Mouse (Mus musculus): ENCODE data around the gene Ak4.

DNA sequence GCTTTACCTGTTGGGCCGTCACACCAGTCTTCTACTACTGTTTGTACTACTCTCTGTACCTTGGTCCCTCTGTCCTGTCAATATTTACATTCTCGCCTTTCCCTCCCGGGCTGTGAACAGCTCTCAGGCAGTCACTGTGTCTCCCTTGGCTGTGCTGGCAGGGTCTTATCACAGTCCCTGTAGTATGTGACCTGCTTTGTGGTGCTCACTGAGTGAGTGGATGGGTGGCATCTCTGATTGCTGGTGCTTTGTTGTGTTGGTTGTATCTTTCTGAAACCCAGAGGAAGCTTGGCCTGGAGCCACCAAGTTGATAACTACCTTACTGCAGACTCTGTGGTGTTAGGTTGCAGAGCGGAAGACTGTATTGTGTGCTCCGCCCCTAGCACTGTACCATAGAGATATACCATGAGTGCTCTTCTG lies 25.8 kb upstream of the Ak4 start:
- TF ChIP-seq EP300 (IDR thresholded peaks at IDR 0.05) (no peak), CTCF (IDR thresholded peaks at IDR 0.05) (no peak)
